Mouse (Mus musculus) CH12.LX (cell line): ENCODE data around the gene Zfr2. TPM values are rescaled to one million over a fixed set of nuclear protein-coding genes. Genes with fewer than 3 reads are reported as not detected.

Source experiments
- DNase-seq: peaks from one replicate; pipeline ENCODE4 v3.0.0-alpha.2; 2013; ENCODE audit errors: extremely low read depth
- H3K27ac ChIP-seq: 2 replicates; pipeline ENCODE4 v1.5.1; 2012; ENCODE audit warnings: low read depth, mild to moderate bottlenecking, control low read depth, moderate library complexity; ENCODE audit not compliant: insufficient read depth
- H3K27me3 ChIP-seq: replicated peaks from 2 replicates; pipeline ENCODE3; 2012; ENCODE audit warnings: inconsistent platforms
- H3K36me3 ChIP-seq, 2 experiments: replicated peaks in 1 of 2; 2 replicates each; pipeline versions ENCODE3 to v1.6.1; 2012; ENCODE audit warnings: inconsistent platforms in 1 of 2, low read length in 1 of 2, mild to moderate bottlenecking in 1 of 2, mixed read lengths in 1 of 2, moderate library complexity in 1 of 2; ENCODE audit not compliant: control insufficient read depth in 1 of 2, insufficient read depth in 1 of 2
- H3K4me1 ChIP-seq, 2 experiments: 2 replicates each; pipeline ENCODE4 v1.6.1; 2012; ENCODE audit warnings: inconsistent platforms in 1 of 2, moderate library complexity in 1 of 2; ENCODE audit not compliant: insufficient read depth in 2 of 2, control insufficient read depth in 1 of 2
- H3K4me2 ChIP-seq: 2 replicates; pipeline ENCODE4 v1.6.1; 2012; ENCODE audit warnings: low read depth, mild to moderate bottlenecking, control low read depth; ENCODE audit not compliant: poor library complexity, insufficient read depth, severe bottlenecking
- H3K4me3 ChIP-seq, 3 experiments: fragments of 150-350 bp in 1 of 3; sonication (generic) in 1 of 3; replicated peaks in 1 of 3; 2 replicates each; pipeline versions ENCODE3 to v1.5.1; 2011 to 2012; ENCODE audit warnings: low read depth in 2 of 3, low read length in 2 of 3, mild to moderate bottlenecking in 2 of 3, moderate library complexity in 2 of 3, control low read depth in 1 of 3, improper control_type of control experiment in 1 of 3, inconsistent platforms in 1 of 3, mixed read lengths in 1 of 3; ENCODE audit not compliant: poor library complexity in 1 of 3
- H3K79me2 ChIP-seq: replicated peaks from 2 replicates; pipeline ENCODE4 v1.6.1; 2012; ENCODE audit warnings: mild to moderate bottlenecking, moderate library complexity; ENCODE audit not compliant: control insufficient read depth, poor library complexity, insufficient read depth, severe bottlenecking; ENCODE audit errors: extremely low read depth
- H3K9ac ChIP-seq: 2 replicates; pipeline ENCODE4 v1.6.1; 2012; ENCODE audit warnings: low read depth, mild to moderate bottlenecking, control low read depth, moderate library complexity; ENCODE audit not compliant: insufficient read depth
- H3K9me3 ChIP-seq: replicated peaks from 2 replicates; pipeline ENCODE3; 2012; ENCODE audit warnings: low read length, inconsistent platforms, mixed read lengths
- BHLHE40 ChIP-seq: IDR thresholded peaks from 2 replicates; pipeline ENCODE4 v1.6.1; 2011; ENCODE audit warnings: mild to moderate bottlenecking, low read depth, low read length, improper control_type of control experiment
- CHD1 ChIP-seq: IDR thresholded peaks from 2 replicates; pipeline ENCODE4 v1.6.1; 2012; ENCODE audit warnings: low read depth, low read length, improper control_type of control experiment, inconsistent platforms
- CHD2 ChIP-seq: IDR thresholded peaks from 2 replicates; pipeline ENCODE4 v1.6.1; 2011; ENCODE audit warnings: low read length, improper control_type of control experiment
- CTCF ChIP-seq, 2 experiments: IDR thresholded peaks in 1 of 2; conservative IDR thresholded peaks in 1 of 2; 2 replicates each; pipeline ENCODE4 v1.5.1; 2011 to 2012; ENCODE audit warnings: low read depth in 2 of 2, low read length in 2 of 2, improper control_type of control experiment in 1 of 2, inconsistent platforms in 1 of 2, mild to moderate bottlenecking in 1 of 2, moderate library complexity in 1 of 2
- E2F4 ChIP-seq: IDR thresholded peaks from 2 replicates; pipeline ENCODE4 v1.6.1; 2011; ENCODE audit warnings: low read depth, low read length, improper control_type of control experiment; ENCODE audit not compliant: insufficient replicate concordance
- ELF1 ChIP-seq: IDR thresholded peaks from 2 replicates; pipeline ENCODE4 v1.6.1; 2014; ENCODE audit warnings: low read depth, mild to moderate bottlenecking, inconsistent platforms, low read length, improper control_type of control experiment
- EP300 ChIP-seq: IDR thresholded peaks from 2 replicates; pipeline ENCODE4 v1.6.1; 2011; ENCODE audit warnings: low read length, improper control_type of control experiment
- ETS1 ChIP-seq: conservative IDR thresholded peaks from 2 replicates; pipeline ENCODE4 v1.6.1; 2012; ENCODE audit warnings: low read depth, mild to moderate bottlenecking, inconsistent platforms, low read length, improper control_type of control experiment, moderate library complexity
- GABPA ChIP-seq: IDR thresholded peaks from 2 replicates; pipeline ENCODE4 v1.6.1; 2012; ENCODE audit warnings: low read depth, low read length, improper control_type of control experiment, inconsistent platforms; ENCODE audit not compliant: insufficient replicate concordance
- HCFC1 ChIP-seq: IDR thresholded peaks from 2 replicates; pipeline ENCODE4 v1.6.1; 2012; ENCODE audit warnings: low read depth, mild to moderate bottlenecking, inconsistent platforms, low read length, improper control_type of control experiment
- IRF4 ChIP-seq: IDR thresholded peaks from 2 replicates; pipeline ENCODE4 v1.6.1; 2014; ENCODE audit warnings: low read depth, mild to moderate bottlenecking, inconsistent platforms, low read length, improper control_type of control experiment
- JUN ChIP-seq: IDR thresholded peaks from 2 replicates; pipeline ENCODE4 v1.6.1; 2011; ENCODE audit warnings: low read depth, mild to moderate bottlenecking, low read length, improper control_type of control experiment, moderate library complexity; ENCODE audit not compliant: insufficient read depth
- JUND ChIP-seq: conservative IDR thresholded peaks from 2 replicates; pipeline ENCODE4 v1.6.1; 2011; ENCODE audit warnings: low read depth, low read length, improper control_type of control experiment
- KAT2A ChIP-seq: IDR thresholded peaks from 2 replicates; pipeline ENCODE4 v1.6.1; 2012; ENCODE audit warnings: low read length, improper control_type of control experiment, inconsistent platforms; ENCODE audit not compliant: insufficient replicate concordance
- MAFK ChIP-seq: IDR thresholded peaks from 2 replicates; pipeline ENCODE4 v1.6.1; 2011; ENCODE audit warnings: low read length, improper control_type of control experiment; ENCODE audit not compliant: insufficient replicate concordance
- MAX ChIP-seq: IDR thresholded peaks from 2 replicates; pipeline ENCODE4 v1.6.1; 2011; ENCODE audit warnings: low read length, improper control_type of control experiment
- MAZ ChIP-seq: IDR thresholded peaks from 2 replicates; pipeline ENCODE4 v1.6.1; 2012; ENCODE audit warnings: low read depth, mild to moderate bottlenecking, inconsistent platforms, low read length, improper control_type of control experiment, moderate library complexity
- MEF2A ChIP-seq: IDR thresholded peaks from 2 replicates; pipeline ENCODE4 v1.6.1; 2014; ENCODE audit warnings: low read depth, mild to moderate bottlenecking, inconsistent platforms, low read length, improper control_type of control experiment, borderline replicate concordance
- MXI1 ChIP-seq: IDR thresholded peaks from 2 replicates; pipeline ENCODE4 v1.6.1; 2011; ENCODE audit warnings: mild to moderate bottlenecking, low read depth, low read length, improper control_type of control experiment
- MYC ChIP-seq: IDR thresholded peaks from 2 replicates; pipeline ENCODE4 v1.6.1; 2011; ENCODE audit warnings: low read depth, mild to moderate bottlenecking, improper control_type of control experiment, low read length
- NELFE ChIP-seq: IDR thresholded peaks from 2 replicates; pipeline ENCODE4 v1.6.1; 2011; ENCODE audit warnings: low read depth, low read length, improper control_type of control experiment
- NRF1 ChIP-seq: IDR thresholded peaks from 2 replicates; pipeline ENCODE4 v1.6.1; 2014; ENCODE audit warnings: low read depth, mild to moderate bottlenecking, inconsistent platforms, low read length, improper control_type of control experiment, moderate library complexity
- PAX5 ChIP-seq: IDR thresholded peaks from 2 replicates; pipeline ENCODE4 v1.6.1; 2012; ENCODE audit warnings: low read length, inconsistent platforms, mixed read lengths
- POLR2A ChIP-seq: IDR thresholded peaks from 2 replicates; pipeline ENCODE4 v1.6.1; 2011; ENCODE audit warnings: low read depth, mild to moderate bottlenecking, improper control_type of control experiment, low read length
- POLR2AphosphoS2 ChIP-seq: IDR thresholded peaks from 2 replicates; pipeline ENCODE4 v1.6.1; 2011; ENCODE audit warnings: low read depth, low read length, improper control_type of control experiment
- RAD21 ChIP-seq: IDR thresholded peaks from 2 replicates; pipeline ENCODE4 v1.6.1; 2011; ENCODE audit warnings: low read depth, mild to moderate bottlenecking, low read length, improper control_type of control experiment, moderate library complexity
- RCOR1 ChIP-seq: conservative IDR thresholded peaks from 2 replicates; pipeline ENCODE4 v1.6.1; 2012; ENCODE audit warnings: low read depth, mild to moderate bottlenecking, inconsistent platforms, low read length, improper control_type of control experiment
- SIN3A ChIP-seq: IDR thresholded peaks from 2 replicates; pipeline ENCODE4 v1.6.1; 2012; ENCODE audit warnings: low read length, improper control_type of control experiment, inconsistent platforms
- SMC3 ChIP-seq: IDR thresholded peaks from 2 replicates; pipeline ENCODE4 v1.6.1; 2011; ENCODE audit warnings: low read depth, low read length, improper control_type of control experiment
- TBP ChIP-seq: conservative IDR thresholded peaks from 2 replicates; pipeline ENCODE4 v1.6.1; 2011; ENCODE audit warnings: low read depth, low read length, improper control_type of control experiment
- TCF12 ChIP-seq: IDR thresholded peaks from 2 replicates; pipeline ENCODE4 v1.6.1; 2014; ENCODE audit warnings: low read depth, mild to moderate bottlenecking, inconsistent platforms, low read length, improper control_type of control experiment
- UBTF ChIP-seq: IDR thresholded peaks from 2 replicates; pipeline ENCODE4 v1.6.1; 2012; ENCODE audit warnings: low read depth, mild to moderate bottlenecking, inconsistent platforms, low read length, improper control_type of control experiment, moderate library complexity
- USF1 ChIP-seq: IDR thresholded peaks from 2 replicates; pipeline ENCODE4 v1.6.1; 2014; ENCODE audit warnings: low read depth, mild to moderate bottlenecking, inconsistent platforms, low read length, improper control_type of control experiment
- USF2 ChIP-seq: conservative IDR thresholded peaks from 2 replicates; pipeline ENCODE4 v1.6.1; 2011; ENCODE audit warnings: low read depth, low read length, improper control_type of control experiment
- ZC3H11A ChIP-seq: IDR thresholded peaks from 2 replicates; pipeline ENCODE4 v1.6.1; 2012; ENCODE audit warnings: low read depth, mild to moderate bottlenecking, inconsistent platforms, low read length, improper control_type of control experiment
- ZKSCAN1 ChIP-seq: IDR thresholded peaks from 2 replicates; pipeline ENCODE4 v1.6.1; 2012; ENCODE audit warnings: low read depth, inconsistent platforms, low read length, improper control_type of control experiment, borderline replicate concordance
- ZMIZ1 ChIP-seq: IDR thresholded peaks from 2 replicates; pipeline ENCODE4 v1.6.1; 2012; ENCODE audit warnings: low read depth, mild to moderate bottlenecking, inconsistent platforms, low read length, improper control_type of control experiment
- ZNF384 ChIP-seq: IDR thresholded peaks from 2 replicates; pipeline ENCODE4 v1.6.1; 2012; ENCODE audit warnings: low read depth, low read length, improper control_type of control experiment, inconsistent platforms
- dilution Hi-C: fragments of 300-500 bp; cut with MboI; formaldehyde crosslinking; loops from 2 replicates; pipeline ENCODE4 v1.14.3; 2020; ENCODE audit warnings: low sequenced_read_pairs; ENCODE audit not compliant: extremely low pct_unique_long_range_greater_than_20kb, extremely low pct_ligation_motif_present
- in situ Hi-C: fragments of 300-500 bp; cut with MboI; formaldehyde crosslinking; loops from 3 replicates; pipeline ENCODE4 v1.14.3; 2019; ENCODE audit warnings: low sequenced_read_pairs, low pct_ligation_motif_present, low pct_unique_long_range_greater_than_20kb, mixed read lengths
- polyA plus RNA-seq: library from polyadenylated mRNA; unstranded; fragments of >175 nt; gene quantifications from 2 replicates; pipeline ENCODE4 v1.2.1, GENCODE M21; 2012; ENCODE audit warnings: low read depth; ENCODE audit not compliant: insufficient read length
- total RNA-seq, 2 experiments: library from RNA; depleted of rRNA; stranded (reverse); fragments of 300-350 nt in 1 of 2; fragments of >200 nt in 1 of 2; gene quantifications; 2 replicates each; pipeline ENCODE4 v1.2.3; 2012 to 2014

Gene Zfr2
- total RNA-seq (2012; rRNA removed) (5.5 and 13.5 TPM in 2 replicates), total RNA-seq (2014; rRNA removed) (1.0 and 1.2 TPM in 2 replicates), polyA plus RNA-seq (2.4 and 2.7 TPM in 2 replicates)

DNA sequence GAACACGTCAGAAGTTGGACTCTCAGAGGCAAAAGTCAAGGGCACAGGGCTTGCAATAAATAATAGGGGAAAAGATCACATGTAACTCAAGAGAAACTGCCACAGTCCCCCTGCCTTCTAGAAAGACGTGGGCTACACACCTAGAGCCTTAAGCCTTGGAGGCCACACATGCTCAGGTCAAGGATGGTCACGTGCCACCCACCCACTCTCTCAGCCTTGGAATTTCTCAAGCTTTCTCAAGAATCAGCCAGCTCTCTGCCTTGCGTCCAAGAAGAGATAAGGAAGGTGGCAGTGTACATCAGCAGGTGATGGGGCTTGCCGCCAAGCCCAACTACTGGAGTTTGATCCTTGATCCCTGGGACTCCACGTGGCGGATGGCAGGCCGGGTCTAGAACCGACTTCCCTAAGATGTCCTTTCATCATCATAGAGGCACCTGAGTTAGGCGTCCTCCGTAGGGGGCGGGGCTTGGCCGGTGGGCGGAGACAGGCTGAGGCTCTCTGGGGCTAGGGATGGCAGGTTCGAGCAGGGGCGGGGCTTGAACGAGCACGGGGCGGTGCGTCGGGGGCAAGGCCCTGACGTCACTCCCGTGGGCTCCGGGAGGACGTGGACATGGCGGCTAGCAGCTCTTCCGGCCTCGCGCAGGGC lies at the start of gene Zfr2:
Gene Zfr2 (plus strand): TSS at position 576 of the 646 bp plus-strand sequence.
- Histone ChIP-seq H3K9me3 (no peaks in the 10 kb centered on the region), H3K4me1 (peaks cover 14 to 17% of the 10 kb centered on the region in 2 experiments), H3K9ac (peak within 1 kb of the TSS; percentile 80), H3K4me2 (peak within 1 kb of the TSS; percentile 76), H3K4me3 (peak within 1 kb of the TSS; percentile 65 to 83 (median 73)), H3K79me2 (no peaks in the 10 kb centered on the region), H3K36me3 (peaks cover 0 to 33% of the 10 kb centered on the region in 2 experiments), H3K27me3 (peaks cover 16% of the 10 kb centered on the region), H3K27ac (no peak within 1 kb of the TSS)
- DNase-seq, result peak; percentile 97
- dilution Hi-C loops (no loop called here), in situ Hi-C loops (no loop called here)
- no peak for TF ChIP-seq PAX5
- no peak for TF ChIP-seq CTCF (conservative IDR thresholded peaks at IDR 0.05 in 1 of 2, IDR thresholded peaks at IDR 0.05 in 1 of 2; ENCODE audit: low read depth in 2 of 2, low read length in 2 of 2)
- no peak for TF ChIP-seq ZC3H11A
- peak; percentile 51; the same call in 1 of the 2 replicates for TF ChIP-seq TCF12
- no peak for TF ChIP-seq SMC3
- no peak for TF ChIP-seq ZNF384
- peak; percentile 47; the same call in 1 of the 2 replicates for TF ChIP-seq NELFE
- TF ChIP-seq USF1, result peak; percentile 63
- no peak for TF ChIP-seq ZKSCAN1
- TF ChIP-seq JUND, result no peak
- no peak for TF ChIP-seq JUN
- peak; percentile 38; the same call in 1 of the 2 replicates for TF ChIP-seq MAZ
- TF ChIP-seq MYC, result peak; percentile 97
- TF ChIP-seq BHLHE40, result peak; percentile 89
- TF ChIP-seq IRF4, result no peak
- no peak for TF ChIP-seq RAD21
- 0 out of 2 replicates have a peak, but pooled peaks have one; percentile 72 for TF ChIP-seq POLR2AphosphoS2
- TF ChIP-seq MAX, result peak; percentile 93
- TF ChIP-seq MAFK, result no peak
- peak; percentile 72 for TF ChIP-seq POLR2A
- peak; percentile 43; the same call in 1 of the 2 replicates for TF ChIP-seq SIN3A
- TF ChIP-seq ELF1, result peak; percentile 60
- no peak for TF ChIP-seq ZMIZ1
- TF ChIP-seq GABPA, result no peak
- TF ChIP-seq TBP, result 0 out of 2 replicates have a peak, but pooled peaks have one; percentile 26
- no peak for TF ChIP-seq KAT2A
- no peak for TF ChIP-seq E2F4
- TF ChIP-seq NRF1, result peak; percentile 50; the same call in 1 of the 2 replicates
- no peak for TF ChIP-seq EP300
- TF ChIP-seq MXI1, result peak; percentile 69; the same call in 1 of the 2 replicates
- TF ChIP-seq HCFC1, result 0 out of 2 replicates have a peak, but pooled peaks have one; percentile 11
- no peak for TF ChIP-seq UBTF
- TF ChIP-seq RCOR1, result no peak
- TF ChIP-seq MEF2A, result no peak
- no peak for TF ChIP-seq CHD1
- TF ChIP-seq USF2, result peak; percentile 66
- no peak for TF ChIP-seq ETS1
- no peak for TF ChIP-seq CHD2
